Mouse (Mus musculus) forebrain, embryonic 16.5 days (tissue): Measurements from ENCODE around the gene B3gat1. TPM values are rescaled to one million over a fixed set of nuclear protein-coding genes. Genes with fewer than 3 reads are reported as not detected.

ENCODE experiments used
- ATAC-seq: fragments of 200-750 bp; cut with Nextera tagmentation; 2 replicates; pipeline ENCODE4 v1.8.0; 2017; ENCODE audit warnings: mild to moderate bottlenecking, moderate library complexity
- H3K27ac ChIP-seq: fragments of 300-500 bp; sonication (generic); 2 replicates; pipeline ENCODE4 v1.5.1; 2014; ENCODE audit warnings: low read length, control low read depth
- H3K27me3 ChIP-seq: fragments of 300-500 bp; sonication (generic); replicated peaks from 2 replicates; pipeline ENCODE4 v1.6.1; 2014; ENCODE audit warnings: low read length; ENCODE audit not compliant: control insufficient read depth, insufficient read depth
- H3K36me3 ChIP-seq: fragments of 300-500 bp; sonication (generic); 2 replicates; pipeline ENCODE4 v1.6.1; 2014; ENCODE audit not compliant: control insufficient read depth, insufficient read depth
- H3K4me1 ChIP-seq: fragments of 300-500 bp; sonication (generic); replicated peaks from 2 replicates; pipeline ENCODE4 v1.6.1; 2014; ENCODE audit warnings: low read length; ENCODE audit not compliant: control insufficient read depth, insufficient read depth
- H3K4me2 ChIP-seq: fragments of 300-500 bp; sonication (generic); 2 replicates; pipeline ENCODE4 v1.6.1; 2014; ENCODE audit warnings: mild to moderate bottlenecking, low read length, control low read depth
- H3K4me3 ChIP-seq: fragments of 300-500 bp; sonication (generic); replicated peaks from 2 replicates; pipeline ENCODE4 v1.5.1; 2014; ENCODE audit warnings: mild to moderate bottlenecking, low read length, control low read depth
- H3K9ac ChIP-seq: fragments of 300-500 bp; sonication (generic); replicated peaks from 2 replicates; pipeline ENCODE4 v1.6.1; 2014; ENCODE audit warnings: low read depth, low read length, control low read depth
- H3K9me3 ChIP-seq: fragments of 300-500 bp; sonication (generic); 2 replicates; pipeline ENCODE4 v1.6.1; 2016; ENCODE audit warnings: low read length; ENCODE audit not compliant: control insufficient read depth
- WGBS: fragments of 180-500 bp; shearing (Covaris S2); extraction: QIAGEN DNeasy Blood & Tissue Kit; methylation state at CpG from one replicate; pipeline ENCODE4 v1.1.7; 2014; 5-methylcytosine and 5-hydroxymethylcytosine counted together
- polyA plus RNA-seq: library from polyadenylated mRNA; unstranded; fragments of >200 nt; fragmentation: Nextera tagmentation; extraction: Ambion mirVana; gene quantifications from 2 replicates; pipeline ENCODE4 v1.2.1, GENCODE M21; 2015

The B3gat1 gene
- polyA plus RNA-seq, 1 experiment from 2014 or later: 48.1 TPM

DNA sequence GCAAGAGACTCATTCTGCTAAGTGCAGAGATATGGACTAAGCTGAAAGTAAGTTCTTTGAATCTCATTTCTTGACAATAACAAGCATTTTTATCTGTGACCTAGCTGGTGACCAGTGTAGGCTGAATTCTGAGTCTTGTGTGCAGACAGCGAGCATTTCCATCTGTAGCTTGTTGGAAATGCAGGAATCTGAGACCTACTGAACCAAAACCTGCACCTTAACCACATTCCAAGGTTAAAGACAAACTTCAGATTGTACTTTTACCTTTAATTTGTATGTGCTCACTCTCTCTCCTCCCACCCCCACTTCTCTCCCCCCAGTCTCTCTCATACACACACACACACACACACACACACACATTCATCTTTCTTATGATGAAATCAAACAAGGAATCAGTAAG is 65.2 kb downstream of the B3gat1 start:
- 81% methylated on average over 1 of the region's 1 CpGs for WGBS

DNA sequence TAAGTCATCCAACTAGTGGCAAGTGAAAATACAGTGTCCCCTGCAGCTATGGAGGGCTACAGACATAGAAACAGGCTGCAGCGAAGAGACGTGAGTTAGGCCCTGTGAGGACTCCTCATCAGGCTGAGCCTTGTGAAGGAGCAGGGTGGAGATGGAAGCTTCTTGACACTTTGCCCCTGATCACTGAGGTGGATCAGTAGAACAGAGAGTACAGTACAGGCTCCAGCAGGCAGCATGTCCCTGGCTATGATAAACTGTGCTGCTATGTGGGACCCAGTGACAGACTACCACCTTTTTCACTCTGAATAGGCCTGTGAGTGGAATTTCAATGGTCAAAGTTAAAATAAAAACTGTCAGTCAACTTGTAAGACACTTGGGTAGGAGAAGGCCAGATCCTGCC is 66.8 kb downstream of the B3gat1 start:
- Histone ChIP-seq H3K4me3 (no peak overlapping the region), H3K27ac (no peak overlapping the region), H3K36me3 (no peaks in the 10 kb centered on the region), H3K4me1 (no peaks in the 10 kb centered on the region), H3K9ac (no peak overlapping the region), H3K27me3 (no peaks in the 10 kb centered on the region), H3K9me3 (no peaks in the 10 kb centered on the region), H3K4me2 (no peak overlapping the region)
- no peak for ATAC-seq
- WGBS: 92% methylated on average over 2 of the region's 2 CpGs

More for the DNA sequence above, 65.2 kb downstream of the B3gat1 start:
- no peaks in the 10 kb centered on the region for H3K27me3 ChIP-seq
- H3K4me1 ChIP-seq: no peaks in the 10 kb centered on the region
- H3K4me3 ChIP-seq: no peak overlapping the region
- H3K27ac ChIP-seq: no peak overlapping the region
- H3K36me3 ChIP-seq: no peaks in the 10 kb centered on the region
- ATAC-seq: no peak
- H3K9ac ChIP-seq: no peak overlapping the region
- H3K4me2 ChIP-seq: no peak overlapping the region
- H3K9me3 ChIP-seq: no peaks in the 10 kb centered on the region

DNA sequence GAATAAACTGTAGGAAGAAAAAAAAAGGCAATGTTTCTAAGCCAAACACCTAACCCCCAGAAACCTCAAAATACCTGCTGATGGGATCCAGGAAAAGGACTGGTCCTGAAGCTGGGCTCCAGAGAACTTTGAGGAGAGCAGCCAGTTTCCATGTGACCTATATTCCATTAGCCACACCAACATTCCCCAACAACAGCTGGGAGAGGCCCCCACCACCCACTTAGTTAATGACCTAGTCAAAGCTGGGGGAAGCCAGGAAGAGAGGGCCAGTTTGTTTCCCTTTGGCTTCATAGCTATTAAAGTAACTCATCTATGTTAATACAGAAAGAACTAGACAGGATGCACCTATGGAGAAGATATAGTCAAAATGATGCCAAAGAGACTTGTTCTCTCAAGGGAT is 70.8 kb downstream of the B3gat1 start:
- Histone ChIP-seq H3K27me3 (no peaks in the 10 kb centered on the region), H3K4me3 (no peak overlapping the region), H3K4me2 (no peak overlapping the region), H3K4me1 (peaks cover 5% of the 10 kb centered on the region; the same call in 1 of the 2 replicates), H3K9ac (no peak overlapping the region), H3K9me3 (no peaks in the 10 kb centered on the region), H3K36me3 (no peaks in the 10 kb centered on the region), H3K27ac (no peak overlapping the region)
- no peak for ATAC-seq

GRCm38 (mm10) chr9:26805935-26806666 is 72.6 kb downstream of the B3gat1 start, which contains the start of gene Glb1l2:
TSS of gene Glb1l2 (minus strand) at chr9:26806468.
- H3K4me1 ChIP-seq: peaks cover 5% of the 10 kb centered on the region; the same call in 1 of the 2 replicates
- H3K36me3 ChIP-seq: no peaks in the 10 kb centered on the region
- no peak within 1 kb of the TSS for H3K27ac ChIP-seq
- peak within 1 kb of the TSS; percentile 66 for H3K4me2 ChIP-seq
- H3K9ac ChIP-seq: peak within 1 kb of the TSS; percentile 44
- no peaks in the 10 kb centered on the region for H3K9me3 ChIP-seq
- WGBS: under 1% methylated on average over 33 of the region's 33 CpGs
- ATAC-seq: peak; percentile 100
- H3K27me3 ChIP-seq: no peaks in the 10 kb centered on the region
- H3K4me3 ChIP-seq: peak within 1 kb of the TSS; percentile 49

- no peak overlapping the region for H3K27ac ChIP-seq
- H3K9me3 ChIP-seq: no peaks in the 10 kb centered on the region
- no peaks in the 10 kb centered on the region for H3K36me3 ChIP-seq
- H3K4me2 ChIP-seq: no peak overlapping the region
- no peak overlapping the region for H3K9ac ChIP-seq
- WGBS: 86% methylated on average over 2 of the region's 2 CpGs
- no peak overlapping the region for H3K4me3 ChIP-seq
- no peak for ATAC-seq
- H3K4me1 ChIP-seq: peaks cover 5% of the 10 kb centered on the region; the same call in 1 of the 2 replicates
- no peaks in the 10 kb centered on the region for H3K27me3 ChIP-seq
Measured at GRCm38 (mm10) chr9:26808735-26809134, 75.2 kb downstream of the B3gat1 start.

Other genes with a start within 250 kb of the B3gat1 start
- 1.5 and 2.2 TPM in 2 replicates for gene Glb1l2, start 72.7 kb downstream of the B3gat1 start, polyA plus RNA-seq
- gene Glb1l3, start 127.2 kb downstream of the B3gat1 start, polyA plus RNA-seq: not detected in 2 replicates
- 0.27 and 0.35 TPM in 2 replicates for gene Gm1110, start 189.4 kb downstream of the B3gat1 start, polyA plus RNA-seq